Mouse (Mus musculus) MN1 (cell line): ENCODE measurements around the gene Muc13.
A peak's percentile ranks its signal among the peaks of the same experiment; 100 is the strongest.

ENCODE experiments used
- DNase-seq: peaks from one replicate; pipeline ENCODE4 v3.0.0-alpha.2; 2016; ENCODE audit warnings: low spot score

The Muc13 gene

GRCm38 (mm10) chr16:33824603-33825002 is 30.8 kb downstream of the Muc13 start:
- DNase-seq, result peak; percentile 19

- no peak for DNase-seq
These were observed 34.7 kb downstream of the Muc13 start for GRCm38 (mm10) chr16:33828496-33828895.

- peak; percentile 78 for DNase-seq
These were observed 35.5 kb downstream of the Muc13 start, which contains the start of gene Itgb5 for GRCm38 (mm10) chr16:33829301-33829831. TSS of gene Itgb5 (plus strand) at chr16:33829665.

- peak; percentile 63 for DNase-seq
These were observed 36.1 kb downstream of the Muc13 start for GRCm38 (mm10) chr16:33829842-33830511.

- peak; percentile 23 for DNase-seq
These were observed 36.8 kb downstream of the Muc13 start for GRCm38 (mm10) chr16:33830512-33831105.

- DNase-seq, result no peak
These were observed 38.2 kb downstream of the Muc13 start for GRCm38 (mm10) chr16:33832057-33832456.

- DNase-seq, result peak; percentile 22
These were observed 39.0 kb downstream of the Muc13 start for GRCm38 (mm10) chr16:33832728-33833428.

- no peak for DNase-seq
These were observed 39.6 kb downstream of the Muc13 start for GRCm38 (mm10) chr16:33833429-33833753.

- DNase-seq, result peak; percentile 81
These were observed 40.1 kb downstream of the Muc13 start for GRCm38 (mm10) chr16:33833781-33834482.

- DNase-seq, result peak; percentile 14
These were observed 42.8 kb downstream of the Muc13 start for GRCm38 (mm10) chr16:33836676-33837075.

- DNase-seq, result peak; percentile 40
These were observed 43.4 kb downstream of the Muc13 start for GRCm38 (mm10) chr16:33837191-33837590.

- DNase-seq, result peak; percentile 46
These were observed 46.8 kb downstream of the Muc13 start for GRCm38 (mm10) chr16:33840616-33841015.

- no peak for DNase-seq
These were observed 48.4 kb downstream of the Muc13 start for GRCm38 (mm10) chr16:33842081-33842880.

GRCm38 (mm10) chr16:33844150-33844611 is 50.3 kb downstream of the Muc13 start:
- no peak for DNase-seq

GRCm38 (mm10) chr16:33844866-33845265 is 51.0 kb downstream of the Muc13 start:
- DNase-seq, result no peak

GRCm38 (mm10) chr16:33853271-33853670 is 59.4 kb downstream of the Muc13 start:
- DNase-seq, result no peak

GRCm38 (mm10) chr16:33858766-33859165 is 64.9 kb downstream of the Muc13 start:
- DNase-seq, result no peak

- no peak for DNase-seq
These were observed 65.5 kb downstream of the Muc13 start for GRCm38 (mm10) chr16:33859380-33859779.

GRCm38 (mm10) chr16:33859988-33860700 is 66.3 kb downstream of the Muc13 start:
- peak; percentile 95 for DNase-seq

GRCm38 (mm10) chr16:33862406-33862805 is 68.6 kb downstream of the Muc13 start:
- DNase-seq, result no peak
